Mouse (Mus musculus) gastrocnemius, postnatal 25 days (tissue): ENCODE data around the gene Gna13. TPM values are rescaled to one million over a fixed set of nuclear protein-coding genes. Genes with fewer than 3 reads are reported as not detected.
A peak's percentile ranks its signal among the peaks of the same experiment; 100 is the strongest.

ENCODE experiments used
- DNase-seq: peaks from one replicate; pipeline ENCODE4 v3.0.0; 2022
- total RNA-seq, 2 experiments: library from RNA; stranded (reverse); gene quantifications; 1 replicate in 1 of 2; 2 replicates in 1 of 2; pipeline ENCODE4 v1.2.3; 2021

The Gna13 gene
- total RNA-seq, 2 experiments from 2014 or later = 24.2 to 25.3 TPM

DNA sequence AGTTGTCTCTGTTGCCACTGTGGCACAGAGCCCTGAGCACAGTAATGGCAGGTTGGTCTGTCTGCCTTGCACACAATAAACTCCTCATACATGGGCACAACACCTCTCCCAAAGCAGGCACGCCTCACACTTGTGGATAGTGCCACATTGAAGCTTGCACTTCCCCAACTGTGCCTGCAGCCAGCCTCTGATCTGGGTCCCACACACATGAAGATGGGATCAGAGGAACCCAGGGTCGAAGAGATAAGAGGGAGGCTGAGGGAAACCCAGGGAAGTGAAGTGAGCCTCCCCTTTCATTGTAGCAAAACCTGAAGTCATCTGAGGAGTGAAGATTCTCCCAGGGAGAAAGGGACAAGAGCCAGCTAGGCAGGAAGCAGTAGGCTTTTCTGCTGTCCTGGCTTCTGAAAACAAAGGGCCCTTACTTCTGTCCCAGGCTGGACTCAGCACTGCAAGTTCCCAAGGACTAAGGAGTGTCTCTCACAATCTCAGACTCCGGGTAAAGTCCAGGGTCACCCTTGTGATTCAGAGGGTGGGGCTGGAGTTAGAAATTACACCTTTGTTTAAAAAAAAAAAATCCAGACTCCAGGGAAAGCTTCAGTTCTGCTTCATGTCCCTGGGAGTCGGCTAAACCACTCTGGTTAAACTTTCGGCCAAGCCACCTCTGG lies 12.8 kb upstream of the Gna13 start:
- no peak for DNase-seq

DNA sequence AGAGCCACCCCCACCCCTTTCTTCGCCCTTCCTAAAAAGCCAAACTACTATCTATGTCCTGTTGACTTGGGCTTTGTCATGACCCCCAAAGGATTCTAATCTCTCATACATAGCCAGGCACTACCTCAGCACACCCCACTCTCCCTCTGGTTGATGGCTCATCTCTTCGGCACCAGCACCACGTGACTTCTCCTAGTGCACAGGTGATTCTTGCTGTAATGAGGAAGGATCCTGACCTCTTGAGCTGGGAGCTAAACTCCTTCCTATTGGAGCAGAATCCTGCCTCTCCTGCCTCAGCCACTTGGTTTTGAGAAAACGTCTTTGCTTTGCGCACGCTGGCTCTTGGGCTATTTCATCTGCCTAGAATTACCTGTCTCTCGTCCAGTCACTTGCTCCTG lies 12.3 kb upstream of the Gna13 start:
- DNase-seq = no peak

DNA sequence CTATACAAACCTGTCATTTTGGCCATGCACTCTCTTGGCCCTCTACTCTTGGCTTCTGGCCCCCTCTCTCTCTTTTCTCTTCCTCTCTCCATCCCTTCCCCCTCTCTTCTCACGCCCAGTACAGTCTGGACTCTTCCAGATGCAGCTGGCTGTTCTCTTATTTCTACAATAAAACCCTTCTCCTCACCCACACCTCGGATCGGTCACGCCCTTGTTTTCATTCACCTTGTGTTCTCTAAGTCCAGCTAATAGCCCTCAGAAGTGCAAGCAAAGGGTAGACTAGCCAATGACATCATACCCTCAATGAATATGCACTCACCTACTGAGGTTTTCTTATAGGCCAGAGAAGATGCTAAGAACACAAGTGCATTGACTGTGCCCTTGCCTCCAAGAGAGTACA lies 11.1 kb upstream of the Gna13 start:
- no peak for DNase-seq

DNA sequence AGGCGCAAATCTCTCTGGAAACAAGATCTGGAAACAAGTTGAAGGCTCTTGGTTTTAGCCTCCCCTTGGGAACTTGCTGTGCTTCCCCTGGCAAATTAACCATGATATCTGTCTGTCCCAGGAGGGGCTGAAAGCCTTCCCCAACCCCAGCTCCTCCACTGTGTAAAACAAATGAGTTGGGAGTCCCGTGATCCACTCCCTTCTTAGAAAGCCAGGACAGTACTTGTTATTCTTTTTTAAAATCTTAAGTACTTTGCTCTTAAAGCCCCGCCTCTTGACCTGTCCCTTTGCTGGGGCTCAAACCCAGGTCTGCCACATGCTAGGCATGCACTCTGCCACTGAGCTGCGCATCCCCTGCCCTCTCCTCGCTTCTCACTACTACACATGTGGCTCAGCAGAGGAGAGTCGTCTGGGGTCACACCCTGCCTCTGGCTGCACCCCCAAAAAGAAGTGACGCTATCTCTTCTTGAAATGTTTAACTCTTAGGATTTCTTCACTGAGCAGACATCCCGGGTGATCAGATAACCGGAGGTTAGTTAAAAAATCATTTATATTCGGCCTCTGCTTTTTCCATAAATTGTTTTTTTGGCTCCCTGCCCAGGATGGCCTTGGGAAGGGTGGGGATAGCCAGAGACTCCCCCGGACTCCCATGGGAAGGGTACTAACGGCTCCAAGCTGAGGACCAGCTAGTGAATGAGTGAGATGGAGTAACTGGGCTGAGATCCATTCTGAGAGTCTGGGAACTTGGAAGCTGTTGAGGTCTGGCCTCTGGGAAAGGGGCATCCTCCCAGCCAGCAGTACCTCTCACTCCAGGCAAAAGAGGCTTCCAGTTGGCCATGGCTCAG lies 9.0 kb upstream of the Gna13 start:
- no peak for DNase-seq

DNA sequence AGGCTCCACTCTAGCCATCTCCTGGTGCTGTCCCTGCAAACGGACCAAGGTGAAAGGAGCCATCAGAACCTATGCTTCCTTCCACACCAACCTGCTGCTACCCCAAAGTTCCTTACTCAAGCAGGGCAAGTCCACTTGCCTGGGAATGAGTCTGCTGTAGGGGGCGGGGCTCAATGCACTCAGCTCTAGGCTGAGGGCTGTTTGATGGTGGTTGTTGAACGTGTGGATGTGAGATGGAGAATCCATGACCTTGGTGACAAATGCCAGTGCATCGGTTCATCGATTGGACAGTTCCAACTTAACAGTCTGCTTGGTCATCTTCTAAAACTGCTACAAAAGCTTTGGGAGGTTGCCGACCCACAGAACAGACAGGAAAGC lies 8.4 kb upstream of the Gna13 start:
- no peak for DNase-seq

DNA sequence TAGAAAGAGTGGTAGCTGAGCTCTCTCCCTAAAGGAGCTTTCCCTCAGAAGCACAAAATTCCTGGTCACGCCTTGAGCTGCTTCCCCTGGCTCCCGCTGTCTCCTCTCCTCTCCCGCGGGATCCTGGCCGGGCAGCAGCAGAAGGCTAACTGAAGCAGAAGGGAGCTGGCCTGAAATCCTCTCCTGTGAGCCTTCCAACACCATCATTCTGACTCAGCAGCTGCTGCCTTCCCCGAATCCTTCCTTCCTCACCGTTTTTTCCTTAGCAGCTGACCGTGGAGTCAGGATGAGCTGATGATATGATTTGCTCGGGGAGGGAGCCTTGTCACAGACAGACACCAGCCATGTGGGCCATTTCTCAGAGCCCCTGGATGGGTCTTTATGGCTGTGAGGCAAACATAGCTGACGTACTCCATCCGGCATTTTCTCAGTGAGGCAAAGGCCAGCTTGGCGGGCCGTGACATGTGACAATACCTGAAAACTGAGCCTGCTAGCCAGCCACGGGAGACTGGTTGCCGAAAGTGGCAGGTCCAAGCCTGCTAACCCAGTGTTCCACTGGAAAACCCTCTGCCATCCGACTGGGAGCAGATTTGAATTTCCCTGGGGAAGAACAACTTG lies 6.8 kb upstream of the Gna13 start:
- peak; percentile 73 for DNase-seq

DNA sequence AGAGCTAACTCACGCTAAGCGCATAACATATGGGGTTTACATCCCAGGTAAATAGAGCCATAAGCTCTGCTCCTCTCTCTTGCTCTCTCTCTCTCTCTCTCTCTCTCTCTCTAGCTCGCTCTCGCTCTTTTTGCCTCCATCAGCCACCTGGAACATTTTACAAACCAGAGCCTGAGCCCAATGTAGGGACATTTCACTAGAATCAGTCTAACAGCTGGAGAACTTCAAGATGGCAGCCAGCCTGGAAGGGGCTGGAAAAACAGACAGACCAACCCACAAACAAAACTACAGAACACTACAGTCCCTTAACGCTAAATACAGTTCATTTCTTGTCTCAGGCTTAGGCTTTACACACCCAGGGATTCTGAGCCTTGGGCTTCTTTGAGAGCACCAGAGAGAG lies 5.5 kb upstream of the Gna13 start:
- DNase-seq = no peak

DNA sequence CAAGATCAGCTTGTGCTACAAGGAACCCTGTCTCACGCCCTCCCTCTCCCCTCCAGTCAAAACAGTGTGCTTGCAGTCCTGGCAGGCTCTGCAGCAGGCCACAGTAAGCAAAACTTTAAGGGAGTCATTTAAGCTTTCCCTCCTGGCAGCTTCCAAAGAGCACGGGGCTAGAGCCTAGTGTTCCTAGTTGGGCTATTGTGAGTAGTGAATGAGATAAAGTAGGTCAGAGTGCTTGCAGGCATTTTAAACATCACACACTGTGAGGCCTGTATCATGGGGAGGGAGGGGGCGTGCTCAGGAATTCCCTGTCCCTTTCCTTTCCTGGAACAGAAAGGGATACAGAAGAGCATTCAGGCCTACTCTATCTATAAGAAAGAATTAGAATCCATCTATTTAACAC lies 4.1 kb upstream of the Gna13 start:
- no peak for DNase-seq

DNA sequence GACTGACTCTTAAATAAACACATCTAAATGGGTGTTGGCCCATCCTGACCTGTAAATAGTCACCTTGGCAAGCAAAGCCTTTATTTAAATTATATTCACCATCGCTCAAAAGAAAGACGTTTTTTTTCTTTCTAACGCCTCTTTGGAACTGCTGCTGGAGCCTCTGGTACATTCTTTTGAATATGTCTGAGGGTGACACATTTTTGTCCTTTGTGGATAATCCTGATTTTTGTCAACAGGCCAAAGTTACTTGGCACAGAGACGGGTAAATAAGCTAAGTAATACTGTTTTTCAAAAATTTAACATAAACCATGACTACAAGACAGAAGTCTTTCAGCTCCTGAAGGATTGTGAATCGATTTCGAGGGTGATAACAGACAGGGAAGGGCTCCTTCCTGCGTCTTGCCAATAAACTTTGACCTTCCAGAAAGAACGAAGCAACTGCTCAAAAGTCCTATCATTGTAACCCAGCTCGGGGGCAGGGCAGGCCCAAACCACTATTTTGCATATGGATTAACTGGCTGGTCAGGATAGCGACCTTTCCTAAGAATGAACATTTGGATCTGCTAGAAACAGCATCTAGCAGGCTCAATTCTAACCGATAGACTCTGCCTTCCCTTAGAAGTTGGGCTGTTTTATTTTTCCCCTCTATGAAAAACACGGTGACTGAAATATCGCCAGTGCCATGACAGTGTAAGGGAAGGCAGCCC lies 3.4 kb upstream of the Gna13 start:
- no peak for DNase-seq

DNA sequence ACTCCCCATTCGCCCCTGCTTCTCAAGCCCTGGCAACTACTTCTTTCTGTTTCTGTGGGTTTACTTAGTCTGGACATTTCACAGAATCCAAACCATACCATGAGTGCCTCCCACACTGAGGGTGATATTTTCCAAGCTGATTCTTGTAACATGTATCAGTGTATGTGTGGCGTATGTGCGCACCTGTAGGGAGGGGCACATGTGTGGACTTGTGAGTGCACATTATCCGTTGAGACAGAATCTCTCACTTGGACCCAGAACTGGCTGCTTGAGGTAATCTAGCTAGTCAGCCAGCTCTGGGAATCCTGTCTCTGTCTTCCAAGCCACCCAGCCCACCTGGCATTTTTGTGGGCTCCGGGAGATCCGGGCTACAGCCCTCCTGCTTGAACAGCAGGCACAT lies 2.5 kb upstream of the Gna13 start:
- DNase-seq = no peak

DNA sequence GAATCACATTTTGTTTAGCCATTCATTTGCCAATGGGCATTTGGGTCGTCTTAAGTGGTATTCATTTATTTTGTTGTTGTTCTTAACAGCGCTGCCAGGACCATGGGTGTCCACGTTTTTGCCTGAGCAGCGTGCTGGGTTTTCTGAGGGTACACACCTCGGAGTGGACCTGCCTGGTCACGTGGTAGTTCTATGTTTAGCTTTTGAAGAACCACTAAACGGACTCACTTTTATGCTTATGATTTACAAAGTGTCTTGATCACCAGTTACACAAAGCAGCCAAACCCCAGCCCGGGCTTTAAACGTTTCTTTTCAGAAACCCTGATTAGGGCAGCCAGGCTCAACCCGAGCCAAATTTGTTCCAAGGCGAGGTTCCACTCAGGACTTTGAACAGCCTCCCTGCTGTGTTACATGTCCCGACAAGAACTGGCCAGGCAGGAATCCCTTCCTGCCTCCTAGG lies 2.0 kb upstream of the Gna13 start:
- DNase-seq = no peak

DNA sequence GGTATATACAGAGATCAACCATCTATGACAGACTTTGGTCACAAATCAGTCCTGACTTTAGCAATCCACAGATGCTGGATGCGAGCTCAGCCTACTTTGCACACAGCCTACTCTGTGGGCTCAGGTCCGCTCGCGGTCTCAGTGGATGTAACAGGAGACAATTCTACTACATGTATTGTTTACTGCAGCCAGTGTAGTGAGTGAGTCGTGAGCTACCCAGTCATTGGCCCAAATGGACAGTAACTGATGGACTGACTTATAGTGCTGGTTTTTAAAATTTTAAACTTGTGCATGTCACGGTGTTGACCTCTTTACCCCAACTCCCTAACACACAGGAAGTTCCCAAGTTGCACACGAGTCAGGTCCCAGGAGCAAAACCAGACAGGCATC lies 1.4 kb upstream of the Gna13 start:
- DNase-seq = no peak

DNA sequence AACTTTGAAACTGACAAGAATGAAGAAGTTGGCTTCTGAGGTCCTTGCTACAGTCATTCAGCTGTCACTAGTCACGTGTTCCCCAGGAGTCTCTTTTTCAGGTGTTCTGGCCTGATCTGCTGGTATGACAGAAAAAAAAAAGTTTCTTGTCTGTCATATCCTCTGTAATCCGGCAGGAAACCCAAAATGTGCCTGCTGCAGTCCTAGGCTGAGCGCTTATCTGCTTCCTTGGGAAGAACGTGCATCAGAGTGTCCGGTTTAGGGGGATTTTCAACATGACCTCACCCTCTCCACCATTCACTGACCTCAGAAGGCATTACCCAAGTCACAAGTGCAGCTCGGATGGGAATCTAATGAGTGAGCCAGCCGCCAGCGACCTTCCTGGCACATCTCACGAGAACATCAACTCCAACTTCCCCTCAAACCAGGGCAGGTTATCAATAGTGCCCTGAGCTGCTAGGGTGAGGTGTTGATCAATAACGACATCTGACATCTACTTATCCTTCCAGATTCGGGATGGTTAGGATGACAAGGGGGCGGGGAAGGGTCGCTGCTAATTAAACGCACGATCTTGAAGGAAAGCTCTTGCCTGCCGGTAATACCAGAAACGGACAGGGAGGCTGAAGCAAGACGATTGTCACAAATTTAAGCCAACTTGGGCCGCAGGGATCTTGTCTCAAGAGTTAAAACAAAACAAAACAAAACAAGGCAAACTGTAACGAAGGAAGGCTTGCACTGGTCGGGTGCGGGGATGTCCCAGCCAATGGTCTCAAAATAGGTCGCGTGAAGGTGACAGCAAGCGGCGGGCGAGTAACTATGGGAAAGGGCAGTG lies 784 bp upstream of the Gna13 start:
- DNase-seq = peak; percentile 38

DNA sequence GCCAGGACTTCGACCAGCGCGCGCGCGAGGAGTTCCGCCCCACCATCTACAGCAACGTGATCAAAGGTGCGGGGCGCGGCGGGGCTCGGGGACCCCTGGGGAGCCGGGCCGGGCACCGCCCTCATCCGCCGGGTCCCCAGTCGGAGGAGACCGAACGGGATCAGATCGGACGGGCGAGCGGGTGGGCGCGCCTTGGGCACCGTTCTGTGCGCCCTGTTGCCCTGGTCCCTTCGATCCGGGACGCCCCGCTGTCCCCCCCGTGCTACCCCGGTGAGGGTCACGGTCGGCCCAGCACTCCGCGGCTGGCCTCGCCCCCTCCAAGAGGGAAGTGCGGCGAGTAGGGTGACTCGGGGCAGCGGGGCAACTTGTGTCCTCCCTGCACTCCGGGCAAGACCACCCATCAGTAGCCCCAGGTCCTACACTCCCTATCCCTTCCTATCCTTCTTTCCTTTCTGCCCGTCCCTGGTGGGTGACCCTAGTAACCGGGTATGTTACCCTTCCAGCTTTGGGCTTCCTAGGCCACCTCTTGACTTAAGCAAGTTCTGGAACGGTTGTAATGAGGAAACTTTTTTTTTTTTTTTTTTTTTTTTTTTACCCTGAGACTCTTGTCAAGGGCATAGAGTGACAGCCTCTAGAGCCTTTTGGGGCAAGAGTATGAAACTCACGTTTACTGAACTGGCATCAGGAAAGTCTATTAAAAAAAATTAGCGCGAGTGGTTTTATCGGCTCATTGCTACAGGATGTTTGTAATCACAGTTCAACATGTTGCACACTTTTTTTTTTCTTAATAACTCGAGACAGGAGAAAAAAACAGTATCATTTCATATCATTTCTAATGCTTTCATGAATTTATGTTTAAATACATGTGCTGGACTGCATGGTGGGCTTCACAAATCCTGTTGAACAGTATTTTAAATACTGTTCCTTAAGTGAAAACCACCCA lies 831 bp downstream of the Gna13 start:
- DNase-seq = peak; percentile 59

DNA sequence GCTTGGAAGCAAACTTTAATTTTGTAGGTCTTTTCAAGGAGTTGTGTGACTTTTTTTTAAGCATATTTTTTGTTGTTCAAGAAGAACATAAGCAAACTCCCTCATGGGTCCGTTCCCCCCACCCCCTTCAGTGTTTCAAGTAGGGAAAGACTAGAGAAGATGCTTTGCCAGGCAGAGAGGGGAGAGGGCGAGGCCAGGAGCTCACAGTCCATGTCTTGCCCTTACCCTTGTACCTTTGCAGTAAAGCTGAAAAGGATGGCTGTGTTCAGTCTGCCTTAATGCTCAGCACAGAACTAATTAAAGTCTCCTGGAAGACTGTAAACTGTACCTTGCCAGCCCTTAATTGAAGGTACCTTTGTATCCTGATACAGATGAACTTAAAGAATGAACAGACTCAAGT lies 1.7 kb downstream of the Gna13 start:
- no peak for DNase-seq

DNA sequence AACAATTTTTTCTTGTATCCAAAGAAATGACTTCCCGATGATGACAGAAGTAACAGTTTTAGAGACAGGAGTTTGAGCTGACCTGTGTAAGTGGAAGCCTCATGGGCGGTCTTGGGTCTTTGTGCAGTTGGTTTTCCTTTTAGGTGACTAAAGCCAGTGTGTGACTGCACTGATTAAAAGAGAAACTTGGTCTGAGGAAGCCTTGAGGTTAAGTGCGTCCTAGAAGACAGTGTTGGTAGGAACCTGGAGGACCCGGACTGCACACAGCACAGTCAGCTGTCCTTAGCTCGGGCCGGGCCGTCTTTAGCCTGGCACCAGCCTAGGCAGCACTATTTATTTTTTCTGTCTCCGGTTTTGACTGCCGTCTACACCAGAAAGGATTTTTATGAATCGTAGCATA lies 2.2 kb downstream of the Gna13 start:
- no peak for DNase-seq

DNA sequence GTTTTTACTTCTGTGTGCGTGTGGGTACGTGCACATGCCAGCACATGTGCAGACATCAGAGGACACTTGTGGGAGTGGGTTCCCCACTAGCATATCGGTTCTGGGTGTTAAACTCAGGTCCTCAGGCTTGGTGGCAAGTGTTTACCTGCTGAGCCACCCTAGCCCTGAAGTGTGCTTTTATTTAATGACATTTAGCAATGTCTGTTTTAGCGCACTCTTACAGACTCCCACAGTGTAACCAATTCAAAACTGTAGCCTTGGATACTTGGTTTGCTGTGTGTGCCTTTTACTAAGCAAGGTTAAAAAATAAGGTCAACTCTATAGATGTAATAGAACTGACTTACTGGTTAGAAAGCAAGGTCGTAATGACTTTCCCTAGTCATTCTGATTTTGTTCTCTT lies 3.2 kb downstream of the Gna13 start:
- DNase-seq = no peak

DNA sequence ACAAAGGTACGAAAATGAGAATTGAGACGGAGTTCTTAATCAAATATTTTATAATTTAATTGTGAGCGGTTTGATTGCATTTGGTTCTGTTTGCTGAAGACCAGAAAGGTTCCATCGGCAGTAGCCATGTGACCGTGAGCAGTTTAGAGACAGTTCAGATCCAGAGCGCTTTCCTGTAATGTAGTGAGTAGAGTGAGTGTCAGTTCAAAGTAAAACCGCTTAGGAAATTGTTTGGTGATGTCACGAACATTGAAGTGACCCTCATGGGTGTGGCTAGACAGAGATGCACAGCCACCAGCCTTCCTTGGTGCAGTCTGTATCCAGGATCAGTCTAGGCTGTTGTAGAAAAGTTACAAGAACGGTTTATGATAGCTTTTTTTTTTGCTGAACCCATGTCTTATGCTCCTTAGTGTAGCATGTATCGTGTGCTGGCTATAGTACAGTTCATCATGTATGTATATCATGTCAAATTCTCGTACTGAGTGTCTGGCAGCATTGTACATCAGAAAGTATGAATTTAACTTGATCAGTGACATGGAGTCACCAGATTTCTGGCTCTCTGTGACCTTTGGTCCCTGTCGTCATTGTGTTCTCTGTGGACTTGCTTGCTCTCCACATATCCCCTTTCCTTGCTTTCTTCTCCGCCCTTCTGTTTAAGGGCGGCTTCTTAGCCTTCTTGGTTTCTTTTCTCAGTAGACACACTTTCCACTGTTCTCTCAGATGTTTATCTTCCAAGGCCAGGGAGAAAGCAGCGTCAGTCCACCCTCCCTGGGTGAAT lies 4.4 kb downstream of the Gna13 start:
- no peak for DNase-seq

DNA sequence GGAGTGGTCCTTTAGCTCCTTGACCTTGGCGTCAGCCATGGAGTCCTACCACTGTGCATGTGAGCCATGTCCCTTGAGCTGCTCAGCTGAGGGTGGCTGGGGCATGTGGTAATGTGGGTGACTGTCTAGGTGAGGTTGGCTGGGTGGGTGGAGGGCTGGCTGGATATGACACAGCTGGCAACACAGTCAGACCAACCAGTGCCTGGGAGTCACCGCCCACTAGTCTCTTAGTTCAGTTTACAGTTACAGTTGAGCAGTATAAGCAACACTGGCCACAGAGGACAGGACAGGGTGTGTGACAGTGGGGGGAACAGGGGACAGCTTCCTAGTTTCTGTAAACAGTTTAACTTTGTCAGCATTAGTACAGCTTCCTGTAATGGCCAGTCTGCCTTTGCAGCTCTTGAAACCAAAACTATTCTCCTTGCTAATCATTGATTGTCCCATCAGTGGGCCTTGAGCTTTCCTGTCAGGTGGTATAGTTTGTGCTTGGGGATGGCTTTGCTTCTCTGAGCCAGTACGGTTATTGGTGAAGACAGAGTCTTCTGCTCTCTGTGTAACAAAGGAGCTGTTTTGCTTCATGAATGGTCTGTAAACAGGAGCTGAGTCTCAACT lies 6.5 kb downstream of the Gna13 start:
- DNase-seq = no peak
